Mouse (Mus musculus) kidney, embryonic 14.5 days (tissue): Measurements from ENCODE around the gene Pim1. TPM values are rescaled to one million over a fixed set of nuclear protein-coding genes. Genes with fewer than 3 reads are reported as not detected.
A peak's percentile ranks its signal among the peaks of the same experiment; 100 is the strongest.

Experiments
- ATAC-seq: fragments of 200-750 bp; cut with Nextera tagmentation; 2 replicates; pipeline ENCODE4 v1.8.0; 2017; ENCODE audit warnings: moderate number of reproducible peaks, mild to moderate bottlenecking, moderate TSS enrichment, moderate library complexity; ENCODE audit not compliant: low FRiP score, low TSS enrichment
- H3K27ac ChIP-seq: fragments of 300-500 bp; sonication (generic); 2 replicates; pipeline ENCODE4 v1.5.1; 2014; ENCODE audit warnings: low read depth, mild to moderate bottlenecking, low read length, moderate library complexity, mixed read lengths
- H3K27me3 ChIP-seq: fragments of 300-500 bp; sonication (generic); 2 replicates; pipeline ENCODE4 v1.6.1; 2014; ENCODE audit warnings: mild to moderate bottlenecking, low read length; ENCODE audit not compliant: control insufficient read depth, insufficient read depth
- H3K36me3 ChIP-seq: fragments of 300-500 bp; sonication (generic); 2 replicates; pipeline ENCODE4 v1.6.1; 2014; ENCODE audit warnings: low read length, mixed read lengths; ENCODE audit not compliant: control insufficient read depth, insufficient read depth
- H3K4me1 ChIP-seq: fragments of 300-500 bp; sonication (generic); 2 replicates; pipeline ENCODE4 v1.6.1; 2014; ENCODE audit warnings: low read length, mixed read lengths; ENCODE audit not compliant: control insufficient read depth, insufficient read depth
- H3K4me2 ChIP-seq: fragments of 300-500 bp; sonication (generic); replicated peaks from 2 replicates; pipeline ENCODE4 v1.6.1; 2014; ENCODE audit warnings: low read depth, mild to moderate bottlenecking, low read length
- H3K4me3 ChIP-seq: fragments of 300-500 bp; sonication (generic); 2 replicates; pipeline ENCODE4 v1.5.1; 2014; ENCODE audit warnings: mild to moderate bottlenecking, low read length
- H3K9ac ChIP-seq: fragments of 300-500 bp; sonication (generic); 2 replicates; pipeline ENCODE4 v1.6.1; 2014; ENCODE audit warnings: low read depth, mild to moderate bottlenecking, low read length, moderate library complexity
- H3K9me3 ChIP-seq: fragments of 300-500 bp; sonication (generic); 2 replicates; pipeline ENCODE4 v1.6.1; 2016; ENCODE audit warnings: low read length; ENCODE audit not compliant: control insufficient read depth
- WGBS: fragments of 180-500 bp; shearing (Covaris S2); extraction: QIAGEN DNeasy Blood & Tissue Kit; methylation state at CpG from one replicate; pipeline ENCODE4 v1.1.7; 2014; 5-methylcytosine and 5-hydroxymethylcytosine counted together
- polyA plus RNA-seq: library from polyadenylated mRNA; unstranded; fragments of >200 nt; fragmentation: Nextera tagmentation; extraction: Ambion mirVana; gene quantifications from 2 replicates; pipeline ENCODE4 v1.2.1, GENCODE M21; 2014

Gene Pim1
- polyA plus RNA-seq, 1 experiment from 2014 or later = 12.6 TPM

DNA sequence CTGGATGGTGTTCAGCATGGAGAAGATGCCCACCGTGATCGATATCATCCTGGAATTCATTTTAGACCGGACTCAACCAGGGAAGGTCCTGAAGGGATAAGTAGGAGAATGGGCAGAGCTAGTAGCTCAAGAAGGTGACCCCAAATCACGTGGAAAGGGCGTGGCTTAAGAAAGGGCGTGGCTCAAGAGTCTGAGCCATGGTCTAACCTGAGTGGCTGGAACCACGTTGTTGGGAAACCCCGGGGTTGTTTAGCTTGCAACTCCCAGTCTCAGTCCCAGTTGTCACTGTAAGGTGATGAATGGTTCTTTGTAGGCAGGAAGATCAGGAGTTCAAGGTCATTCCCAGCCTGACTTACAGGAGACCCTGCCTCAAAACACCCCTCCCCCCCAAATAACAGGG, 29.2 kb downstream of the Pim1 start:
- H3K27me3 ChIP-seq = no peaks in the 10 kb centered on the region
- ATAC-seq = no peak
- WGBS = 77% methylated on average over 8 of the region's 8 CpGs

DNA sequence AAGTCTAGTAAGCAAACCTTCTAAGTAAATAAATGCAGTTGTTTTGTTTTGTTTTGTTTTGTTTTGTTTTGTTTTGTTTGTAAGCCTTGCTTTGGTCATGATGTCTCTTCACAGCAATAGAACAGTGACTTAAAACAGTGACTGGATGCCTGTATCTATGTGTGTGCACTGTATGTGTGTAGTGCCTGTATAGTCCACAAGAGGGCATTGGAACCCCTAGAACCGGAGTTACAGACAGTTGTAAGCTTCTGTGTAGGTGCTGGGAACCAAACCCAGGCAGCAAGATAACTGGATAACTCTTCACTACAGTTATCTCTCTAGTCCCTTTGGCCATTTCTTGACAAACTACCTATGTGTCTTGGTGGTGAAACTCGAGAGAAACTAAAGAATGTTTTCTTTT, 35.1 kb downstream of the Pim1 start:
- Histone ChIP-seq H3K27ac (no peak overlapping the region), H3K4me2 (no peak overlapping the region), H3K36me3 (no peaks in the 10 kb centered on the region), H3K9ac (no peak overlapping the region), H3K27me3 (no peaks in the 10 kb centered on the region), H3K4me3 (no peak overlapping the region), H3K4me1 (no peaks in the 10 kb centered on the region), H3K9me3 (peaks cover 5% of the 10 kb centered on the region; the same call in 1 of the 2 replicates)
- 85% methylated on average over 2 of the region's 2 CpGs for WGBS
- no peak for ATAC-seq

More for the DNA sequence above, 29.2 kb downstream of the Pim1 start:
- Histone ChIP-seq H3K9ac (no peak overlapping the region), H3K4me2 (no peak overlapping the region), H3K4me1 (no peaks in the 10 kb centered on the region), H3K27ac (no peak overlapping the region), H3K36me3 (no peaks in the 10 kb centered on the region), H3K9me3 (no peaks in the 10 kb centered on the region), H3K4me3 (no peak overlapping the region)

DNA sequence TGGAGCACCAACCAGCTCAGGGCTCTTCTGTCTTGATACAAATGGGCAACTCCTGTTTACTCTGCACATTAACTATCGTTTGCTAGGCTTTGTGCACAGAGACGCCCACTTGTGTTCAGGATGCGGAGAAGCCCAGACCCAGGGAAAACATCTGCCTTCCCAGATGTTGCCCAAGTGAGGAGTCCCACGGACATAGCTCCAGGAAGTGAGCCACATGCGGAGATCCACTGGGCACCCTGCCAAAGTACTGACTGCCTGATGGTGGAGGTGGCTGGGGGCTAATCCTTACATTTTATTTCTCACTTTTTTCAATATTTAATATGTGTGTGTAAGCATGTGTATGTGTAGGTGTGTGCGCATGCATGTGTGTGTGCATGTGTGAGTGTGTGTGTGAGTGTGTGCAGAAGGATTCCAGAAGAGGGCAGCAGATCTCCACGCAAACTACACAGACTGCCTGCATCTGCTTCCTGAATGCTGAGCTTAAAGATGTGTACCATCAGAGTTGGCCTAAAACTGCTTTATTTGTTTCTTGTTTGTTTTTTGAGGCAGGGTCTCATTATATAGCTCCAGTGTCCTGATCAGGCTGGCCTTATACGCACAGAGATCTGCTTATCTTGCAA, 38.1 kb downstream of the Pim1 start:
- 80% methylated on average over 8 of the region's 8 CpGs for WGBS
- ATAC-seq = no peak
- no peaks in the 10 kb centered on the region for H3K36me3 ChIP-seq
- no peaks in the 10 kb centered on the region for H3K4me1 ChIP-seq
- no peak overlapping the region for H3K9ac ChIP-seq
- H3K9me3 ChIP-seq = peaks cover 5% of the 10 kb centered on the region; the same call in 1 of the 2 replicates
- H3K27me3 ChIP-seq = no peaks in the 10 kb centered on the region
- no peak overlapping the region for H3K4me3 ChIP-seq
- no peak overlapping the region for H3K4me2 ChIP-seq
- no peak overlapping the region for H3K27ac ChIP-seq

DNA sequence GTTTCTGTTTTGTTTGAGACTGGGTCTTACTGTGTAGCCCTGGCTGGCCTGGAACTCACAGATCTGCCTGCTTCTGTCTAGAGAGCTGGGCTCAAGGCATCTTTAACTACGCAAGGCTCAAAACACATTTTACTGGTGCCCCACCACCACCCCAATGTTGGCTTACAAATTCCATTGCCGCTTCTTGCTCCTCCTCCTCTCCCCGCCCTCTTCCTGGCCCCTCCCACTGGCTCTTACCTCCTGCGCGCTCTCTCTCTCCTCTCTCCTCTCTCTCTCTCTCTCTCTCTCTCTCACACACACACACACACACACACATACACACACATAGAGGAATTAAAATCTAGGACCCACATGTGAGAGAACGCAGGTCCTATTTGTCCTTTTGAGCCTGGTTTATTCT, 40.0 kb downstream of the Pim1 start:
- H3K9ac ChIP-seq = no peak overlapping the region
- no peak overlapping the region for H3K27ac ChIP-seq
- no peak for ATAC-seq
- no peaks in the 10 kb centered on the region for H3K36me3 ChIP-seq
- WGBS = 83% methylated on average over 6 of the region's 6 CpGs
- H3K9me3 ChIP-seq = peaks cover 5% of the 10 kb centered on the region; the same call in 1 of the 2 replicates
- H3K27me3 ChIP-seq = no peaks in the 10 kb centered on the region
- H3K4me3 ChIP-seq = no peak overlapping the region
- no peaks in the 10 kb centered on the region for H3K4me1 ChIP-seq
- H3K4me2 ChIP-seq = no peak overlapping the region

DNA sequence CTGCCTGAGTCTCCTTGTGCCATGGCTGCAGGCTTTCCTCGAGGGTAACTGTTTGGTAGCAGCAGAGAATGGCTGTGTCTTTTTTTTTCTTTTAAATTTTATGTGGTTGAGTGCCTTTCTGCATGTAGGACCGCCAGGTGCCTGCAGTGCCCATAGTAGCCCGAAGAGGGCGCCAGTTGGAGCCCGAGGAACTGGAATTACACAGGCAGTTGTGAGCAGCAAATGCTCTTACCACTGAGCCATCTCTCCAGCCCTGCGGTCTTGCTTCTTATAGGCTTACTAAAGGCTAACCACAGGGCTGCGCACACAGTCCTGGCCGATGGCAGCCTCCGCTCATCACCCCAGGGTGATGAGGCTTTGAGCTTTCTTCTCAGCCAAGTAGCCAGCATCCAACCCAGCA, 40.7 kb downstream of the Pim1 start:
- H3K27me3 ChIP-seq = no peaks in the 10 kb centered on the region
- no peaks in the 10 kb centered on the region for H3K36me3 ChIP-seq
- no peak overlapping the region for H3K4me3 ChIP-seq
- no peak overlapping the region for H3K4me2 ChIP-seq
- H3K9ac ChIP-seq = no peak overlapping the region
- WGBS = 79% methylated on average over 9 of the region's 9 CpGs
- H3K4me1 ChIP-seq = no peaks in the 10 kb centered on the region
- 0 out of 2 replicates have a peak, but pooled peaks have one; percentile 28 for ATAC-seq
- H3K27ac ChIP-seq = no peak overlapping the region
- no peaks in the 10 kb centered on the region for H3K9me3 ChIP-seq

DNA sequence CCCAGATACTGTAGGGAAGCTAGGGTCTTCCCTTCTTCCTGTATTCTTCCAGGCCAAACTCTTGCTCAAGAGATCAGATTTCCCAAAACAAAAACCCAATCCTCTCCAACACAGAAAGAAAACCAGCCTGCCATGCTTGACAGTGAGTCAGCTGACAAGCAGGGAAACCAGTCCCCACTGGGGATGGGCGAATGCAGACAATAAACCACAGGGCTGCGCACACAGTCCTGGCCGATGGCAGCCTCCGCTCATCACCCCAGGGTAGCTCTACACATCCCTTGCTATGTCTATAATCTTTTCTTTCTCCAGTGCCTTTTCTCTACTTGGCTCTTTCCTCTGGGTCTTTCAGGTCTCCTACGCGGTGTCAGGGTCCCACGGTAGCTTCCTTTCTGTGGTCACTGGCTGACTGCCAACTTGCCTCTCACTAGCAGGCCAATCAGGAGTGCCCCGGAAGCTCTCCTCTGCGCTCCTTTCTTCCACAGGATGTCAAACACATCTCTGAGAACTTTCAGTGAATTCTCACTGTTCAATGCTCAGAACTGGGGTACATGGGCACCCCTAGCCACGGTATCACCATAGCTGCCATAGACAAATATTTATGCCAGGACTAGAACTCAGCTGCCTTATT, 41.3 kb downstream of the Pim1 start:
- Histone ChIP-seq H3K4me2 (0 out of 2 replicates have a peak overlapping the region, but pooled peaks have one; percentile 3), H3K4me1 (no peaks in the 10 kb centered on the region), H3K9ac (no peak overlapping the region), H3K4me3 (no peak overlapping the region), H3K27me3 (no peaks in the 10 kb centered on the region), H3K36me3 (no peaks in the 10 kb centered on the region), H3K9me3 (no peaks in the 10 kb centered on the region), H3K27ac (no peak overlapping the region)
- peak; percentile 43; the same call in 1 of the 2 replicates for ATAC-seq
- WGBS = 58% methylated on average over 10 of the region's 10 CpGs

DNA sequence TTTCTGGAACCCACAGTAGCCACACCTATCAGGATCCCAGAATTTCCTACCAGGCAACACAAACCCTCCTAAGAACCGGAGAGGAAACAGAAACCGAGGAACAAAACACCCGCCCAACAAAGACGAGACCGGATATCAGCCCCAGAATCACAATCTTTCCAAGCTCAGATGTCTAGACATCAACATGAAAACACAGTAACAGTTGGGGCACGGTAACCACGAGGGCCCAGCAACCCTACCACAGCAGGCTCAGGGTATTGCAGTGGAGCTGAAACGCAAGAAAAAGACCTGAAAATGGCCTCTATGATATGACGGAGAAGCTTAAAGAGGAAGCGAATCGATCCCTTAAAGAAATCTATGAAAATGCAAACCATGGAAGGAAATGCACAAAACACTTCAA, 43.3 kb downstream of the Pim1 start:
- no peak overlapping the region for H3K4me3 ChIP-seq
- H3K36me3 ChIP-seq = no peaks in the 10 kb centered on the region
- no peaks in the 10 kb centered on the region for H3K4me1 ChIP-seq
- H3K27me3 ChIP-seq = no peaks in the 10 kb centered on the region
- no peak overlapping the region for H3K9ac ChIP-seq
- 92% methylated on average over 11 of the region's 11 CpGs for WGBS
- H3K9me3 ChIP-seq = no peaks in the 10 kb centered on the region
- no peak overlapping the region for H3K27ac ChIP-seq
- ATAC-seq = no peak
- no peak overlapping the region for H3K4me2 ChIP-seq

DNA sequence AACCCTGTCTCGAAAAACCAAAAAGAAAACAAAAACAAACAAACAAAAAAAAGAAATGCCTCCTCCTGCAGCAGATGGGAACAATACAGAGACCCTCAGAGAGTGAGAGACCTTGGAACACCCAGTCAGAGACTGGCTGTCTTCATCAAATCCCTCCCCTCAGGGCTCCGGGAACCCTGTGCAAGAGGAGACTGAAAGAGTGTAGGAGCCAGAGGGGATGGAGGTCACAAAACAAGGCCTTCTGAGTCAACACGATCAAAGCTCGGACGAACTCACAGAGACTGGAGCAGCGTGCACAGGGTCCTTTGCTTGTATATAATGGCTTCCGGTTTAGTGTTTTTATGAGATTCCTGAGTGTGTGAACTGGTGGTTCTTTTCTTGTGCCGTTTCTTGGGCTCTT, 49.9 kb downstream of the Pim1 start:
- Histone ChIP-seq H3K4me2 (no peak overlapping the region), H3K27ac (no peak overlapping the region), H3K36me3 (no peaks in the 10 kb centered on the region), H3K4me1 (no peaks in the 10 kb centered on the region), H3K9me3 (no peaks in the 10 kb centered on the region), H3K27me3 (no peaks in the 10 kb centered on the region), H3K4me3 (no peak overlapping the region), H3K9ac (no peak overlapping the region)
- no peak for ATAC-seq
- WGBS = 87% methylated on average over 8 of the region's 8 CpGs

DNA sequence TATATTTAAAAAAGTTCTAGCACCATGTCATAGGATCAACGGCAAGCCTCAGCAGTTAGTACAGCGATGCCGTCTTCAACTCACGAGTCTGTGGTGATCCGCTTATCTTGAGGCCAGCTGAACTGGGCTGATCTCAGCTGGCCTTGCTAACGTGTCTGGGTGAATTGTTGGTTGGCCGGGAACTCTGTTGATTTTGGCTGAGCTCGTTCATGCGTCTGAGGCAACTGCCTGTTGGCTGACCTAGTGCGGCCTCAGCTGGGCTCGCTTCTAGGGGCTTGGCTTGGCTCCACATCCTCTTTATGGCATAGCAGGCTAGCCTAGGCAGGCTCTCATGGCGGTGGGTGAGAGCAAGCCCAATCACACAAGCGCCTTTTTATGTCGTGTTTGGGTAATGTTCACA, 50.9 kb downstream of the Pim1 start:
- Histone ChIP-seq H3K4me3 (no peak overlapping the region), H3K4me2 (no peak overlapping the region), H3K9me3 (no peaks in the 10 kb centered on the region), H3K36me3 (no peaks in the 10 kb centered on the region), H3K27me3 (no peaks in the 10 kb centered on the region), H3K27ac (no peak overlapping the region), H3K9ac (no peak overlapping the region), H3K4me1 (no peaks in the 10 kb centered on the region)
- 41% methylated on average over 14 of the region's 14 CpGs for WGBS
- peak; percentile 62; the same call in 1 of the 2 replicates for ATAC-seq
